Mouse (Mus musculus): ENCODE results near the gene Ugt1a1.

GRCm38 (mm10) chr1:88192136-88192535 lies 19.6 kb upstream of the Ugt1a1 start:
- no peak for TF ChIP-seq CTCF (IDR thresholded peaks at IDR 0.05; ENCODE audit: low read depth)
- no peak for TF ChIP-seq EP300 (IDR thresholded peaks at IDR 0.05; ENCODE audit: low read depth)
